ENCODE assay signal across 22 mouse cellular contexts in genomic region chr2:157129096-157129495, GRCm38 (mm10). TPM values are rescaled to one million over a fixed set of nuclear protein-coding genes. Genes with fewer than 3 reads are reported as not detected.
A peak's percentile ranks its signal among the peaks of the same experiment; 100 is the strongest.
DNase-seq lines count a peak whose midpoint lies in the region; ATAC-seq and TF ChIP-seq lines count a peak whose summit lies in the region.
"Had no signal": no experiment of that assay in that cellular context is flagged by ENCODE, and none has a peak within 500 bp of the region (broad histone marks: within the 10 kb centered on the region; RNA-seq: fewer than 3 reads in every experiment).

No protein-coding gene starts in this region.

- H3K4me2 ChIP-seq in intestine, postnatal 0 days (replicated peaks; ENCODE audit: low read depth) = peak overlapping the region; percentile 55
- H3K4me2 ChIP-seq in intestine, embryonic 15.5 days (replicated peaks) = no peak overlapping the region; the same call in 1 of the 2 replicates
- H3K4me2 ChIP-seq in forebrain, embryonic 14.5 days (ENCODE audit: low read length) = no peak overlapping the region
- H3K4me2 ChIP-seq in hindbrain, embryonic 12.5 days (replicated peaks) = no peak overlapping the region
- H3K4me2 ChIP-seq: hindbrain, embryonic 14.5 days had no signal

- peaks cover 11% of the 10 kb centered on the region; the same call in 1 of the 2 replicates for H3K4me1 ChIP-seq in intestine, postnatal 0 days (replicated peaks; ENCODE audit: control insufficient read depth, insufficient read depth, low read length)
- 0 out of 2 replicates have a peak, but pooled peaks cover 10% of the 10 kb centered on the region for H3K4me1 ChIP-seq in intestine, embryonic 15.5 days (replicated peaks)
- no peaks in the 10 kb centered on the region for H3K4me1 ChIP-seq in forebrain, embryonic 14.5 days (ENCODE audit: control insufficient read depth, insufficient read depth, low read length)
- H3K4me1 ChIP-seq in hindbrain, embryonic 12.5 days = no peaks in the 10 kb centered on the region

- ATAC-seq in intestine, postnatal 0 days = no peak
- ATAC-seq in intestine, embryonic 15.5 days = no peak
- peak; percentile 18 to 48; a peak in 2 of 4 replicates for ATAC-seq in hematopoietic stem cell, adult 5-6 weeks (replicated peaks in 1 of 2; ENCODE audit: insufficient read depth in 1 of 2, low FRiP score in 2 of 2, low TSS enrichment in 1 of 2, low read depth in 1 of 2, poor library complexity in 2 of 2, severe bottlenecking in 2 of 2)
- no peak for ATAC-seq in forebrain, embryonic 14.5 days
- ATAC-seq in hindbrain, embryonic 12.5 days (ENCODE audit: low FRiP score) = no peak

- WGBS in intestine, postnatal 0 days = 47% methylated on average over 4 of the region's 4 CpGs
- WGBS in intestine, embryonic 15.5 days = 80% methylated on average over 4 of the region's 4 CpGs
- 94% methylated on average over 4 of the region's 4 CpGs for WGBS in forebrain, embryonic 14.5 days
- 94% methylated on average over 4 of the region's 4 CpGs for WGBS in hindbrain, embryonic 12.5 days

- H3K27me3 ChIP-seq in intestine, postnatal 0 days (replicated peaks; ENCODE audit: control insufficient read depth, insufficient read depth, low read length) = no peaks in the 10 kb centered on the region
- H3K27me3 ChIP-seq in intestine, embryonic 15.5 days (replicated peaks) = no peaks in the 10 kb centered on the region
- no peaks in the 10 kb centered on the region for H3K27me3 ChIP-seq in forebrain, embryonic 14.5 days (replicated peaks; ENCODE audit: control insufficient read depth, insufficient read depth, low read length)
- H3K27me3 ChIP-seq in hindbrain, embryonic 12.5 days = no peaks in the 10 kb centered on the region

- TF ChIP-seq CTCF in intestine, postnatal 0 days (IDR thresholded peaks at IDR 0.05; ENCODE audit: low read depth) = no peak

- DNase-seq in B cell, adult 2 months = peak; percentile 9 to 11
- DNase-seq in naive thymus-derived CD4-positive, alpha-beta T cell, adult 2 months (ENCODE audit: low read depth) = peak; percentile 49
- no peak for DNase-seq in forebrain, embryonic 14.5 days (ENCODE audit: low spot score)
- no peak for DNase-seq in left cerebral cortex, adult 18-20 months (ENCODE audit: low spot score in 2 of 2)
- DNase-seq: adrenal gland, postnatal 25 days; cerebellum, adult 9-10 months; gastrocnemius, postnatal 10 days; kidney, adult 11 months; kidney, postnatal 25 days; lung, postnatal 14 days; midbrain, embryonic 14.5 days; thymus, adult 18-20 months had no signal

- H3K4me3 ChIP-seq in intestine, postnatal 0 days (ENCODE audit: low read depth, low read length) = 0 out of 2 replicates have a peak overlapping the region, but pooled peaks have one; percentile 11
- no peak overlapping the region for H3K4me3 ChIP-seq in intestine, embryonic 15.5 days (replicated peaks)
- H3K4me3 ChIP-seq in forebrain, embryonic 14.5 days (ENCODE audit: low read depth, low read length) = no peak overlapping the region
- no peak overlapping the region for H3K4me3 ChIP-seq in hindbrain, embryonic 12.5 days

- no peak overlapping the region for H3K9ac ChIP-seq in intestine, postnatal 0 days (ENCODE audit: low read depth, low read length)
- no peak overlapping the region for H3K9ac ChIP-seq in intestine, embryonic 15.5 days
- H3K9ac ChIP-seq in forebrain, embryonic 14.5 days (ENCODE audit: low read length) = no peak overlapping the region
- no peak overlapping the region for H3K9ac ChIP-seq in hindbrain, embryonic 12.5 days
- H3K9ac ChIP-seq: hindbrain, embryonic 14.5 days had no signal

- no peaks in the 10 kb centered on the region for H3K9me3 ChIP-seq in intestine, postnatal 0 days (ENCODE audit: control insufficient read depth)
- no peaks in the 10 kb centered on the region for H3K9me3 ChIP-seq in intestine, embryonic 15.5 days
- no peaks in the 10 kb centered on the region for H3K9me3 ChIP-seq in forebrain, embryonic 14.5 days (replicated peaks; ENCODE audit: control insufficient read depth, low read length)
- no peaks in the 10 kb centered on the region for H3K9me3 ChIP-seq in hindbrain, embryonic 12.5 days (replicated peaks)

- peak overlapping the region; percentile 71 for H3K27ac ChIP-seq in intestine, postnatal 0 days (ENCODE audit: low read depth, low read length)
- H3K27ac ChIP-seq in intestine, embryonic 15.5 days = no peak overlapping the region
- no peak overlapping the region for H3K27ac ChIP-seq in forebrain, embryonic 14.5 days (ENCODE audit: low read depth, low read length)
- no peak overlapping the region for H3K27ac ChIP-seq in hindbrain, embryonic 12.5 days
- H3K27ac ChIP-seq: hindbrain, embryonic 14.5 days had no signal

- H3K36me3 ChIP-seq in intestine, postnatal 0 days (ENCODE audit: control insufficient read depth, insufficient read depth) = peaks cover 9% of the 10 kb centered on the region; the same call in 1 of the 2 replicates
- H3K36me3 ChIP-seq in intestine, embryonic 15.5 days = no peaks in the 10 kb centered on the region
- peaks cover 10% of the 10 kb centered on the region; the same call in 1 of the 2 replicates for H3K36me3 ChIP-seq in forebrain, embryonic 14.5 days (ENCODE audit: control insufficient read depth, insufficient read depth, low read length)
- H3K36me3 ChIP-seq in hindbrain, embryonic 12.5 days = peaks cover 8% of the 10 kb centered on the region

RNA-seq across cellular contexts. Expression of gene Samhd1, which starts 6.0 kb away (rescaled TPM):
- 29.4 and 33.7 TPM in 2 replicates for polyA plus RNA-seq in intestine, postnatal 0 days (2015; fragmentation: Nextera tagmentation; extraction: Ambion mirVana)
- 23.5 and 23.7 TPM in 2 replicates for polyA plus RNA-seq in intestine, embryonic 15.5 days (2015; fragmentation: Nextera tagmentation; extraction: Ambion mirVana)
- total RNA-seq in hematopoietic stem cell, adult 5-6 weeks (2017) = 129 and 134 TPM in 2 replicates
- polyA plus RNA-seq in forebrain, embryonic 14.5 days (2014; fragmentation: Nextera tagmentation; extraction: Ambion mirVana) = 13.6 and 15.6 TPM in 2 replicates
- 10 to 100 TPM; 12.7 to 13.9 TPM for total RNA-seq in left cerebral cortex, adult 18-20 months (2021)
- 17.2 and 20.2 TPM in 2 replicates for polyA plus RNA-seq in hindbrain, embryonic 12.5 days (2016; fragmentation: Nextera tagmentation; extraction: Ambion mirVana)

RNA-seq across cellular contexts. Expression of gene Tldc2, which starts 42.2 kb away (rescaled TPM):
- polyA plus RNA-seq in intestine, postnatal 0 days (2015; fragmentation: Nextera tagmentation; extraction: Ambion mirVana) = not detected in 2 replicates
- polyA plus RNA-seq in intestine, embryonic 15.5 days (2015; fragmentation: Nextera tagmentation; extraction: Ambion mirVana) = not detected in 2 replicates
- total RNA-seq in hematopoietic stem cell, adult 5-6 weeks (2017) = not detected in 2 replicates
- polyA plus RNA-seq in forebrain, embryonic 14.5 days (2014; fragmentation: Nextera tagmentation; extraction: Ambion mirVana) = not detected in 2 replicates
- total RNA-seq in left cerebral cortex, adult 18-20 months (2021) = not detected
- polyA plus RNA-seq in hindbrain, embryonic 12.5 days (2016; fragmentation: Nextera tagmentation; extraction: Ambion mirVana) = not detected in 2 replicates
- total RNA-seq: adrenal gland, postnatal 25 days; gastrocnemius, postnatal 10 days; heart, adult 8-10 months had no signal
- polyA plus RNA-seq: activated CD4-positive, CD25-positive, alpha-beta regulatory T cell, adult 4 months; embryonic facial prominence, embryonic 14.5 days; heart, postnatal 0 days; hindbrain, embryonic 14.5 days; limb, embryonic 14.5 days; midbrain, embryonic 14.5 days had no signal

RNA-seq across cellular contexts. Expression of gene Soga1, which starts 50.0 kb away (rescaled TPM):
- polyA plus RNA-seq in intestine, postnatal 0 days (2015; fragmentation: Nextera tagmentation; extraction: Ambion mirVana) = 0.90 TPM in 2 replicates
- 2.0 and 2.3 TPM in 2 replicates for polyA plus RNA-seq in intestine, embryonic 15.5 days (2015; fragmentation: Nextera tagmentation; extraction: Ambion mirVana)
- total RNA-seq in hematopoietic stem cell, adult 5-6 weeks (2017) = 7.4 and 10.0 TPM in 2 replicates
- polyA plus RNA-seq in forebrain, embryonic 14.5 days (2014; fragmentation: Nextera tagmentation; extraction: Ambion mirVana) = 5.9 and 8.1 TPM in 2 replicates
- total RNA-seq in left cerebral cortex, adult 18-20 months (2021) = 10 to 100 TPM; 17.1 to 17.7 TPM
- polyA plus RNA-seq in hindbrain, embryonic 12.5 days (2016; fragmentation: Nextera tagmentation; extraction: Ambion mirVana) = 7.7 and 8.6 TPM in 2 replicates

Comparison
In these comparisons a context has a peak if more than half of its experiments do, and no peak if none do; other contexts are left out.
1. ATAC-seq: peak in hematopoietic stem cell, adult 5-6 weeks (2 of 2); none in intestine, postnatal 0 days (single experiment), intestine, embryonic 15.5 days (single experiment), forebrain, embryonic 14.5 days (single experiment) and hindbrain, embryonic 12.5 days (single experiment).
2. DNase-seq: peak in B cell, adult 2 months (2 of 2) and naive thymus-derived CD4-positive, alpha-beta T cell, adult 2 months (single experiment); none in forebrain, embryonic 14.5 days (single experiment) and left cerebral cortex, adult 18-20 months (0 of 2).